Mouse (Mus musculus) liver, adult 2 months (tissue): ENCODE results near the gene Nck2. TPM values are rescaled to one million over a fixed set of nuclear protein-coding genes. Genes with fewer than 3 reads are reported as not detected.

Source experiments
- DNase-seq: peaks from one replicate; pipeline ENCODE4 v3.0.0-alpha.2; 2011; ENCODE audit warnings: low read depth, low spot score; ENCODE audit errors: extremely low read depth
- H3K27ac ChIP-seq: fragments of 200-500 bp; replicated peaks from 2 replicates; pipeline ENCODE4 v1.5.1; 2012; ENCODE audit warnings: low read depth, mild to moderate bottlenecking, control low read depth, inconsistent platforms, low read length; ENCODE audit not compliant: insufficient read depth
- H3K27me3 ChIP-seq: fragments of 200-500 bp; 2 replicates; pipeline ENCODE4 v1.6.1; 2012; ENCODE audit warnings: mild to moderate bottlenecking, moderate library complexity, low read length, inconsistent platforms; ENCODE audit not compliant: control insufficient read depth, insufficient read depth
- H3K36me3 ChIP-seq: fragments of 200-500 bp; 2 replicates; pipeline ENCODE4 v1.6.1; 2012; ENCODE audit warnings: low read length, inconsistent platforms; ENCODE audit not compliant: control insufficient read depth, insufficient read depth
- H3K4me1 ChIP-seq: fragments of 200-500 bp; 2 replicates; pipeline ENCODE4 v1.6.1; 2011; ENCODE audit warnings: low read length; ENCODE audit not compliant: control insufficient read depth, insufficient read depth
- H3K4me3 ChIP-seq: fragments of 200-500 bp; 2 replicates; pipeline ENCODE4 v1.5.1; 2011; ENCODE audit warnings: low read depth, mild to moderate bottlenecking, control low read depth, low read length, moderate library complexity; ENCODE audit not compliant: insufficient read depth
- H3K79me2 ChIP-seq: fragments of 200-500 bp; 2 replicates; pipeline ENCODE4 v1.6.1; 2012; ENCODE audit warnings: inconsistent platforms, mild to moderate bottlenecking, low read length, moderate library complexity; ENCODE audit not compliant: control insufficient read depth, insufficient read depth
- H3K9ac ChIP-seq: fragments of 200-500 bp; 2 replicates; pipeline ENCODE4 v1.6.1; 2012; ENCODE audit warnings: low read depth, mild to moderate bottlenecking, control low read depth, inconsistent platforms, low read length
- CTCF ChIP-seq: fragments of 200-500 bp; IDR thresholded peaks from 2 replicates; pipeline ENCODE4 v1.5.1; 2011; ENCODE audit warnings: low read depth, low read length, control low read depth
- POLR2A ChIP-seq: fragments of 200-500 bp; IDR thresholded peaks from 2 replicates; pipeline ENCODE4 v1.6.1; 2011; ENCODE audit warnings: low read length, control low read depth; ENCODE audit not compliant: insufficient read depth; ENCODE audit errors: extremely low read depth
- WGBS: fragments of 180-500 bp; shearing (Covaris S2); methylation state at CpG from one replicate; pipeline ENCODE4 v1.1.7; 2018; 5-methylcytosine and 5-hydroxymethylcytosine counted together
- polyA plus RNA-seq: library from polyadenylated mRNA; depleted of rRNA; stranded (reverse); fragments of >200 nt; gene quantifications from 2 replicates; pipeline ENCODE4 v1.2.3, GENCODE M21; 2012
- total RNA-seq: library from RNA; depleted of rRNA; stranded (reverse); fragments of >200 nt; gene quantifications from 2 replicates; pipeline ENCODE4 v1.2.3, GENCODE M21; 2014

The Nck2 gene
- total and polyA plus RNA-seq, 2 experiments, result 2.5 to 3.0 TPM

DNA sequence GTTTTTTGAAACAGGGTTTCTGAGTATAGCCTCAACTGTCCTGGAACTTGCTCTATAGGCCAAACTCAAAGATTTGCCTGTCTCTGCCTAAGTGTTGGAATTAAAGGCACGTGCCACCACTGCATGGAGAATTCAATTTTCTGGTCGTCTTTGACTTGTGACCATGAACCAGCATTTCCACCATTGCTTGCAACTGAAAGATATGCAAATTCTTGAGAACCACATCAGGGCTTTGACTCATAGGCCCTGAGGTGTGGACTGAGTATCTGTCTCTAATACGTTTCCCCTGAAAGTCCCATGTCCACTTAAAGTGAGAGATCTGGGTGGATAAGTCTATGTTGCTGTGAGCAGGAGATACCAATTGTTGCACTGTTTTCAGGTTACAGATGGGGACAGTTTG, 31.6 kb upstream of the Nck2 start:
- no peak for DNase-seq
- WGBS, result 95% methylated on average over 3 of the region's 3 CpGs
- Histone ChIP-seq H3K9ac (no peak overlapping the region), H3K27me3 (no peaks in the 10 kb centered on the region), H3K4me3 (no peak overlapping the region), H3K27ac (no peak overlapping the region), H3K79me2 (no peaks in the 10 kb centered on the region), H3K36me3 (no peaks in the 10 kb centered on the region), H3K4me1 (no peaks in the 10 kb centered on the region)
- no peak for TF ChIP-seq POLR2A
- TF ChIP-seq CTCF, result no peak

DNA sequence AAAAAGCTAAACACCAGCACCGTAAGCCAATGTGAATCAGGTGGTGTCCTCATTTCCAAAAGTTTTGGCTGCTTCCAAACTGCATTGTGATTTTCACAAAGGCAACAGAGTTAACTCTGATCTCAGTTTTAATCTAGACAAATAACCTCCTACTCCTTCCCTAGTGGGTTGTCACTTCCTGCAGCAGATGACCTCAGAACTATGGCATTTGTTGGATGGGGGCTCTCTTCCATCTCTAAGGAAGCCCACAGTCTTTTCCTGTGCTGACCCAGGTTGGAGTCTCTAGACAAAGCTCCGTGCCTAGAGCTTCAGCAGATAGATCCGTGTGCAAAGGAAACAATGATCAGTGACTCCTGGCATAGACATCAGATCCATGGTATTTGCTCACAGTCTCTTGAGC, 31.1 kb upstream of the Nck2 start:
- H3K27me3 ChIP-seq, result no peaks in the 10 kb centered on the region
- WGBS, result 38% methylated on average over 3 of the region's 3 CpGs
- no peaks in the 10 kb centered on the region for H3K79me2 ChIP-seq
- H3K27ac ChIP-seq, result no peak overlapping the region
- no peak overlapping the region for H3K9ac ChIP-seq
- no peaks in the 10 kb centered on the region for H3K36me3 ChIP-seq
- no peak for DNase-seq
- no peaks in the 10 kb centered on the region for H3K4me1 ChIP-seq
- TF ChIP-seq POLR2A (no peak), CTCF (no peak)
- H3K4me3 ChIP-seq, result no peak overlapping the region

GRCm38 (mm10) chr1:43413749-43414148, 30.6 kb upstream of the Nck2 start:
- H3K4me1 ChIP-seq, result no peaks in the 10 kb centered on the region
- H3K79me2 ChIP-seq, result no peaks in the 10 kb centered on the region
- DNase-seq, result no peak
- H3K4me3 ChIP-seq, result no peak overlapping the region
- H3K27ac ChIP-seq, result no peak overlapping the region
- H3K27me3 ChIP-seq, result no peaks in the 10 kb centered on the region
- H3K9ac ChIP-seq, result no peak overlapping the region
- 65% methylated on average over 4 of the region's 4 CpGs for WGBS
- TF ChIP-seq POLR2A (no peak), CTCF (no peak)
- H3K36me3 ChIP-seq, result no peaks in the 10 kb centered on the region

DNA sequence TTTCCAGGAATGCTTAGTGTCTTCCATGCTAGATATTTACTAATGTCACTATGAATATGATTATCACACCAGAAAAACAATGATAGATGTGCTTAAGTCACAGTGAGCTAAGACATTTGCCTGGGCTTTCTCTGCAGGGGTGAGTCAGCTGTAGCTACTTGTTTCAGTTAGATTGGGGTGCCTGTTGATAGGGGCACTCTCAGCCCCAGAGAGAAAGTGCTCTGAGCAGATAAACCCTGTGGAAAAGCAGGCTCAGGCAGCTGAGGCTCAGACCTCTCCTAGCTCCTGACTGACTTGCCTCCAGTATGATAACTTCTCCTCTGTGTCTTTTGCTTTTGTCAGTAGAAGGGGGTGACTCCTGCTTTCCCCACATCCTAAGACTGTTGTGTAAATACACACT, 30.2 kb upstream of the Nck2 start:
- no peaks in the 10 kb centered on the region for H3K27me3 ChIP-seq
- H3K79me2 ChIP-seq, result no peaks in the 10 kb centered on the region
- no peaks in the 10 kb centered on the region for H3K36me3 ChIP-seq
- no peak for DNase-seq
- no peak overlapping the region for H3K4me3 ChIP-seq
- no peak for TF ChIP-seq CTCF
- no peak for TF ChIP-seq POLR2A
- H3K4me1 ChIP-seq, result no peaks in the 10 kb centered on the region
- H3K27ac ChIP-seq, result no peak overlapping the region
- H3K9ac ChIP-seq, result no peak overlapping the region

- no peaks in the 10 kb centered on the region for H3K36me3 ChIP-seq
- H3K4me3 ChIP-seq, result no peak overlapping the region
- no peak for DNase-seq
- H3K9ac ChIP-seq, result no peak overlapping the region
- H3K27me3 ChIP-seq, result no peaks in the 10 kb centered on the region
- TF ChIP-seq POLR2A, result no peak
- no peak for TF ChIP-seq CTCF
- no peak overlapping the region for H3K27ac ChIP-seq
- no peaks in the 10 kb centered on the region for H3K4me1 ChIP-seq
- no peaks in the 10 kb centered on the region for H3K79me2 ChIP-seq
Measured at GRCm38 (mm10) chr1:43414971-43415370, 29.4 kb upstream of the Nck2 start.

DNA sequence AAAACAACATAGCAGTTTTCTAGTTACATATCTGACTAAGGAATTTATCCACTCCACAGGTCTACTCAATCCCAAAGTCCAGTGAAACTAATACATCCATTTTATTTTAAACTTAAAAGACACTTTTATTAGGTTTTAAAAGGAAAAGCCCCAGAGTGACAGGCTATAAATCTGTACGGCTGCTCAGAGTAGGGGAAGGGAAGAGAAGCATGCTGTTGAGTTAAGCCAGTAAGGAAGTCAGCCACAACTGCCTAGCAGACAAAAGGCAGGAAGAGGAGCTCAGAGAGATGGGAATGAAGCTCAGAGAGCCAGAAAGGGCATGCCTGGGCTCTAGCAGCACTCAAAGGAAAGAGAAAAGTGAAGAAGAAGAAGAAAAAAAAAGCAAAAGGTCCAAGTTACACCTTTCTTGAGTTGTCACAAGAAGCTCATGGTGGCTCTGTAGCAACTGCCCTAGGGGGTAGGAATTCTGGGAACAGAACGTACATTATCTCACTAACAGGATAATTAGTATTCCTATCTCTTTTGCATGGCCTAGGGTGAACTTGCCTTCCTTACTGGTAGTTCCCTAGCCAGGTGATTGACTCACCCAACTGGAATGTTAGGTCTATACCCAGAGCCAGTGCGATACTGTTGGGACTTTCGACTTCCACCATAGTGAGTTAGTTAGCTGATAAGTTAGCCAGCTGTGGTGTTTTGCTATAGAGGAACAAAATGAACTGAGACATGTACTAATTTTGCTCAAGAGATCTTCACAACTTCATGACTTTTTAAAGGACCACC, 21.2 kb upstream of the Nck2 start:
- H3K27ac ChIP-seq, result no peak overlapping the region
- no peak overlapping the region for H3K9ac ChIP-seq
- TF ChIP-seq CTCF (no peak), POLR2A (no peak)
- H3K36me3 ChIP-seq, result no peaks in the 10 kb centered on the region
- no peaks in the 10 kb centered on the region for H3K4me1 ChIP-seq
- H3K4me3 ChIP-seq, result no peak overlapping the region
- DNase-seq, result no peak
- WGBS, result 87% methylated on average over 4 of the region's 4 CpGs
- no peaks in the 10 kb centered on the region for H3K27me3 ChIP-seq
- no peaks in the 10 kb centered on the region for H3K79me2 ChIP-seq
